Mouse (Mus musculus): ENCODE data around the gene Jrkl. TPM values are rescaled to one million over a fixed set of nuclear protein-coding genes. Genes with fewer than 3 reads are reported as not detected.

The Jrkl gene
- polyA plus RNA-seq (2012; ENCODE audit: low replicate concordance), result 0.23 and 0.71 TPM in 2 replicates

DNA sequence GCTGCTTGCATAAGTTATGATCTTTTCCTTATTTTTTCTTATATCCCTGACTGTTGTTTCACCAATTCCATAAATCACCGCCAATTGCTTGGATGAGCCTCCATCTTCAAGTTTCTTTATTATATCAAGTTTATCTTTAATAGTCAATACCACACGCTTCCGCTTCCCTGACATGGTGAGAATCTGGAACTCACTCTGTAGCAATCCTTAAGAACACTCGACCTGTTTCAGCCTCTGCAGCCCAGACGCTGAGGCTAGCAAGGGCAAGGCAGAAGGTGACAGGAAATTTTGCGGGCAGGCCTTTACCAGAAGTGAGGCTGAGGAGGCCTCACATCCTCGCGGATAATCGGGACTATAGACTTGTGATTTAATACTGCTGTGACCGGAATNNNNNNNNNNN lies at the start of gene Jrkl:
TSS of gene Jrkl (minus strand) at position 349 of the 400 bp plus-strand sequence.

DNA sequence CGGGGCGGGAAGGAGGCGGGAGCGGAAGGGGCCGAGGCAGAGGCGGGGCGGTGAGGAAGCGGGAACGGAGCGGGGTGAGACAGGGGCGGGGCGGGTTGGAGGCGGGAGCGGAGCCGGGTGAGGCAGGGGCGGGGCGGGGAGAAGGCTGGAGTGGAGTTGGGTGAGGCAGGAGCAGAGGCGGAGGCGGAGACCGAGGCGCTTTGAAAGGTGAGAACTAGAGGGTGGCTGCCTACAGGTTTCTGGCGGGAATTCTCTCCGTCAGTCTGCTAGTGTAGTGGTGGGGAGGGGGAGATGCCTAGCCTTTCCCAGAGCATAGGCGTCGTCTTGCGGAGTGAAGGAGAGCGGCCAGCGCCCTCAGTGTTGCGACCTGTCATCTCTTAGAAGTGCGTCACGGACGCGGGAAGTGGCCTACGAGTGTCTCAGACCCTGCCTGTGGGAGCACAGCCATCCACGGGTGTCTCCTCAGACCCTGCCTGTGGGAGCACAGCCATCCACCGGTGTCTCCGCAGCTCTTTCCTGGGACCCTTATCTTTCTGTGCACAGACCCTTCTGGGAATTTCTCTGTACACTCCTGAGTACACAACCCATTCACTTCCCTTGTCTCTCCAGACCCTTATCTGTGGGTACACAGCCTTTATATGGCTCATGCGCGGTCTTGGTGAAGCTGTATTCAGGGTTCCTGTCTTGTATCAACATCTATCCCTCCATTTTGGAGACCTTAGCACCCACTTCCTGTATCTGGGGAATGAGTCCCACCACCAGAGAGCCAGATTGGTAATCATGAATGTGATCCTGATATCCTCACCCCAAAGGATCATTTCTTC lies 1.4 kb upstream of the Jrkl start, which contains the start of gene Ccdc82:
TSS of gene Ccdc82 (plus strand) at position 141 of the 824 bp plus-strand sequence.

Other genes starting within 250 kb of the Jrkl start
- 2.4 and 5.4 TPM in 2 replicates for gene Ccdc82, start 1.1 kb upstream of the Jrkl start, polyA plus RNA-seq (2012; ENCODE audit: low replicate concordance)
- 7.2 and 14.3 TPM in 2 replicates for gene Maml2, start 52.1 kb upstream of the Jrkl start, polyA plus RNA-seq (2012; ENCODE audit: low replicate concordance)
- not detected in 2 replicates for gene Gm17571, start 200.9 kb upstream of the Jrkl start, polyA plus RNA-seq (2012; ENCODE audit: low replicate concordance)

All from hematopoietic multipotent progenitor cell, adult 10-12 weeks (in vitro differentiated cells).